Mouse (Mus musculus) ES-E14 (cell line): Measurements from ENCODE around the gene Cops8. TPM values are rescaled to one million over a fixed set of nuclear protein-coding genes. Genes with fewer than 3 reads are reported as not detected.

Experiments
- DNase-seq: peaks from one replicate; pipeline ENCODE4 v3.0.0-alpha.2; 2013; ENCODE audit warnings: low read depth, low spot score
- H3K27ac ChIP-seq: 2 replicates; pipeline ENCODE4 v1.5.1; 2012; ENCODE audit warnings: low read depth, mild to moderate bottlenecking, low read length, moderate library complexity, mixed read lengths; ENCODE audit not compliant: poor library complexity, insufficient read depth, severe bottlenecking
- H3K36me3 ChIP-seq: 2 replicates; pipeline ENCODE4 v1.6.1; 2012; ENCODE audit warnings: mild to moderate bottlenecking, low read length, moderate library complexity, mixed read lengths; ENCODE audit not compliant: control insufficient read depth, poor library complexity, insufficient read depth, severe bottlenecking
- H3K4me1 ChIP-seq, 2 experiments: fragments of 150-350 bp in 1 of 2; sonication (generic) in 1 of 2; 2 replicates each; pipeline ENCODE4 v1.6.1; 2012; ENCODE audit warnings: low read length in 2 of 2, mild to moderate bottlenecking in 1 of 2, mixed read lengths in 1 of 2; ENCODE audit not compliant: control insufficient read depth in 2 of 2, insufficient read depth in 2 of 2, poor library complexity in 1 of 2
- H3K4me3 ChIP-seq, 2 experiments: fragments of 150-350 bp in 1 of 2; sonication (generic) in 1 of 2; 2 replicates each; pipeline ENCODE4 v1.5.1; 2012; ENCODE audit warnings: low read length in 2 of 2, low read depth in 1 of 2, mild to moderate bottlenecking in 1 of 2, mixed read lengths in 1 of 2; ENCODE audit not compliant: insufficient read depth in 1 of 2, poor library complexity in 1 of 2, severe bottlenecking in 1 of 2
- H3K9ac ChIP-seq: 2 replicates; pipeline ENCODE4 v1.6.1; 2012; ENCODE audit warnings: low read depth, mild to moderate bottlenecking, low read length, mixed read lengths; ENCODE audit not compliant: poor library complexity, insufficient read depth, severe bottlenecking
- H3K9me3 ChIP-seq: fragments of 150-350 bp; sonication (generic); 2 replicates; pipeline ENCODE4 v1.6.1; 2012; ENCODE audit warnings: low read depth, mild to moderate bottlenecking, low read length; ENCODE audit not compliant: control insufficient read depth, insufficient read depth
- ZNF384 ChIP-seq: IDR thresholded peaks from 2 replicates; pipeline ENCODE4 v1.6.1; 2012; ENCODE audit warnings: low read depth, low read length, inconsistent platforms
- in situ Hi-C, 2 experiments: fragments of 600-800 bp; cut with MboI; formaldehyde crosslinking; loops; one replicate each; pipeline ENCODE4 v1.15.1; 2025; ENCODE audit warnings: low sequenced_read_pairs in 2 of 2, inconsistent platforms in 1 of 2; ENCODE audit not compliant: unreplicated experiment in 2 of 2
- total RNA-seq: library from RNA; depleted of rRNA; stranded (reverse); fragments of 300-350 nt; gene quantifications from 2 replicates; pipeline ENCODE4 v1.2.3, GENCODE M21; 2012; rRNA removed

Gene Cops8
- total RNA-seq, 1 experiment = 84.6 TPM

DNA sequence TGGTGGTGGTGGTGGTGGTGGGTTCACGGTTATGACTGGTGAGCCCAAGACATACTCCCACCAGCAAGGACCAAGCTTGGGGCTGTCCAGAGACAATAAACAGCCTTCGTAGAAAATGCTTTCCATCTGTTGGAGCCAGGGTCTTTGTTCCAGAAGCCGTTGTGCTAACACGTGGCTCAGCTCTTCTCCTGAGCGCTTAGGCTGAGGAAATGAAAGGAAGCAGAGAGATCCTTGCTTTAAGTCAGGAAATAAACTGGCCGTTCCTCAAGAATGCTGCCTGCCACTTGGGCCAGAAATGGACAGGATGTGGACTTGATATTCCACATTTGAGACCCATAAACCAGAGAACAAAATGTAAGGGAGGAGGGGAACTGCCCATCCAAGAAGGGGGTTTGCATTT is 59.7 kb downstream of the Cops8 start:
- TF ChIP-seq ZNF384 = no peak
- no peak overlapping the region for H3K4me3 ChIP-seq
- H3K27ac ChIP-seq = no peak overlapping the region
- H3K9me3 ChIP-seq = no peaks in the 10 kb centered on the region
- no peak for DNase-seq
- H3K4me1 ChIP-seq = no peaks in the 10 kb centered on the region
- in situ Hi-C loops = loop anchor here in 1 of 2 experiments (25.0 kb wide), 1 partner anchor 175 kb away; the partner anchor contains the start of gene Col6a3
- no peak overlapping the region for H3K9ac ChIP-seq
- no peaks in the 10 kb centered on the region for H3K36me3 ChIP-seq

Other genes with a start within 250 kb of the Cops8 start
- gene Col6a3, start 241.0 kb downstream of the Cops8 start, total RNA-seq = 0.26 and 0.89 TPM in 2 replicates